In genomic region chr4:94741824-94742223, GRCm38 (mm10) we compare ENCODE assay signal across 14 mouse cellular contexts. TPM values are rescaled to one million over a fixed set of nuclear protein-coding genes. Genes with fewer than 3 reads are reported as not detected.
A peak's percentile ranks its signal among the peaks of the same experiment; 100 is the strongest.
DNase-seq lines count a peak whose midpoint lies in the region; ATAC-seq lines count a peak whose summit lies in the region.
"Had no signal": no experiment of that assay in that cellular context is flagged by ENCODE, and none has a peak within 500 bp of the region (broad histone marks: within the 10 kb centered on the region; RNA-seq: fewer than 3 reads in every experiment).

No protein-coding gene starts in this region.

- H3K27me3 ChIP-seq in heart, embryonic 12.5 days (replicated peaks) = no peaks in the 10 kb centered on the region
- no peaks in the 10 kb centered on the region for H3K27me3 ChIP-seq in kidney, embryonic 15.5 days
- H3K27me3 ChIP-seq: liver, embryonic 15.5 days had no signal

- 40% methylated on average over 1 of the region's 1 CpGs for WGBS in heart, embryonic 12.5 days
- WGBS in kidney, embryonic 15.5 days = 74% methylated on average over 1 of the region's 1 CpGs

- no peak overlapping the region for H3K9ac ChIP-seq in heart, embryonic 12.5 days
- H3K9ac ChIP-seq in kidney, embryonic 15.5 days = no peak overlapping the region
- H3K9ac ChIP-seq: forebrain, postnatal 0 days; liver, embryonic 15.5 days had no signal

- ATAC-seq in heart, embryonic 12.5 days (ENCODE audit: insufficient number of reproducible peaks, low FRiP score) = no peak
- no peak for ATAC-seq in kidney, embryonic 15.5 days (replicated peaks; ENCODE audit: low FRiP score)
- ATAC-seq in granulocyte monocyte progenitor cell, adult 5-6 weeks (replicated peaks; ENCODE audit: poor library complexity, severe bottlenecking) = no peak
- ATAC-seq: forebrain, postnatal 0 days had no signal

- DNase-seq in heart, adult 8-10 months (ENCODE audit: low spot score) = no peak
- no peak for DNase-seq in kidney, postnatal 10 days
- peak; percentile 31 for DNase-seq in 416B (ENCODE audit: low read depth)
- peak; percentile 31 for DNase-seq in kidney, postnatal 14 days
- DNase-seq: cerebellum, postnatal 10 days; forebrain, postnatal 0 days; right cerebral cortex, adult 18-20 months; spleen, adult 18-20 months; thymus, adult 18-20 months had no signal

- H3K9me3 ChIP-seq in heart, embryonic 12.5 days (replicated peaks) = no peaks in the 10 kb centered on the region
- H3K9me3 ChIP-seq in kidney, embryonic 15.5 days (replicated peaks) = no peaks in the 10 kb centered on the region
- H3K9me3 ChIP-seq: hindbrain, embryonic 10.5 days; liver, embryonic 15.5 days had no signal

- H3K4me2 ChIP-seq in heart, embryonic 12.5 days = peak overlapping the region; percentile 49
- H3K4me2 ChIP-seq in kidney, embryonic 15.5 days = no peak overlapping the region
- H3K4me2 ChIP-seq: liver, embryonic 15.5 days had no signal

- no peaks in the 10 kb centered on the region for H3K36me3 ChIP-seq in heart, embryonic 12.5 days
- H3K36me3 ChIP-seq in kidney, embryonic 15.5 days = no peaks in the 10 kb centered on the region
- H3K36me3 ChIP-seq: hindbrain, embryonic 10.5 days; liver, embryonic 15.5 days had no signal

- peak overlapping the region; percentile 39 for H3K4me3 ChIP-seq in heart, embryonic 12.5 days
- peak overlapping the region; percentile 13; the same call in 1 of the 2 replicates for H3K4me3 ChIP-seq in kidney, embryonic 15.5 days (replicated peaks)
- H3K4me3 ChIP-seq: hindbrain, embryonic 10.5 days; liver, embryonic 15.5 days had no signal

- peaks cover 37% of the 10 kb centered on the region for H3K4me1 ChIP-seq in heart, embryonic 12.5 days (replicated peaks)
- H3K4me1 ChIP-seq in kidney, embryonic 15.5 days = no peaks in the 10 kb centered on the region; the same call in 1 of the 2 replicates
- H3K4me1 ChIP-seq: liver, embryonic 15.5 days had no signal

- H3K27ac ChIP-seq in heart, embryonic 12.5 days (ENCODE audit: poor library complexity, severe bottlenecking) = 0 out of 2 replicates have a peak overlapping the region, but pooled peaks have one; percentile 5
- H3K27ac ChIP-seq in kidney, embryonic 15.5 days = no peak overlapping the region
- H3K27ac ChIP-seq: hindbrain, embryonic 10.5 days; liver, embryonic 15.5 days had no signal

RNA-seq across cellular contexts. Expression of gene Tek, which starts 2.7 kb away (rescaled TPM):
- 66.6 and 70.6 TPM in 2 replicates for polyA plus RNA-seq in heart, embryonic 12.5 days (2016; fragmentation: Nextera tagmentation; extraction: Ambion mirVana)
- total RNA-seq in heart, adult 8-10 months (2022) = 10 to 100 TPM; 33.1 to 36.1 (median 33.6) TPM
- 33.0 and 34.1 TPM in 2 replicates for polyA plus RNA-seq in kidney, embryonic 15.5 days (2015; fragmentation: Nextera tagmentation; extraction: Ambion mirVana)
- total RNA-seq in granulocyte monocyte progenitor cell, adult 5-6 weeks (2014; fragmentation: Nextera tagmentation) = 0.26 and 0.84 TPM in 2 replicates
- 0.36 and 4.4 TPM in 2 replicates for total RNA-seq in granulocyte monocyte progenitor cell, adult 5-6 weeks (2017)

Comparison
In these comparisons a context has a peak if more than half of its experiments do, and no peak if none do; other contexts are left out.
1. DNase-seq: peak in 416B (single experiment) and kidney, postnatal 14 days (single experiment); none in heart, adult 8-10 months (single experiment) and kidney, postnatal 10 days (single experiment).
2. RNA of gene Tek, which starts 2.7 kb away (total RNA-seq): 33.1 to 36.1 TPM in heart, adult 8-10 months; 0.26 to 4.4 TPM in granulocyte monocyte progenitor cell, adult 5-6 weeks; every median in the first group is over 4 times any median in the second.